Mouse (Mus musculus) spleen, adult 18-20 months (tissue): ENCODE measurements at regions not wholly inside any gene's neighbourhood (a gene's known extent, or its start where the extent isn't known, plus 50 kb on each side); places are given as distances from the start of the nearest gene placed in this dataset.

ENCODE experiments used
- DNase-seq, 2 experiments: peaks; one replicate each; pipeline ENCODE4 v3.0.0; 2022; ENCODE audit warnings: mixed read lengths in 2 of 2

DNA sequence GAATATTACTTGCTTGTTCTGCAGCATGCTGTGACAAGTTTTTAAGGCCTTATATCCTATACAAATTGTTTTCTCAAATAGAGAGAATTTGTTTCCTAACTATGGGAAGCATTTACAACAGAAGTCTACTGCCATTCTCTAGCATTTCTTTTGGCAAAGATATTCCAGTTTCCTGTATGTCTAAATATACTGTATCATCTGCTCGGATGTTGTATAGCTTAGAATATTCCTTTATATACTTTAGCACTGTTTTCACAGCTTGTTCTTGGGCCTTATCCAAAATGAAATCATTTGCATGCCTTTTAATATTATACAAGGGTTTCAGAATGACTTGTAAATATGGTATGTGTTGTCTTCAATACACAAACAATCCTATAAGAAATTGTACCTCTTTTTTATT, 92.1 kb upstream of the Ins2 start:
- DNase-seq: no peak

DNA sequence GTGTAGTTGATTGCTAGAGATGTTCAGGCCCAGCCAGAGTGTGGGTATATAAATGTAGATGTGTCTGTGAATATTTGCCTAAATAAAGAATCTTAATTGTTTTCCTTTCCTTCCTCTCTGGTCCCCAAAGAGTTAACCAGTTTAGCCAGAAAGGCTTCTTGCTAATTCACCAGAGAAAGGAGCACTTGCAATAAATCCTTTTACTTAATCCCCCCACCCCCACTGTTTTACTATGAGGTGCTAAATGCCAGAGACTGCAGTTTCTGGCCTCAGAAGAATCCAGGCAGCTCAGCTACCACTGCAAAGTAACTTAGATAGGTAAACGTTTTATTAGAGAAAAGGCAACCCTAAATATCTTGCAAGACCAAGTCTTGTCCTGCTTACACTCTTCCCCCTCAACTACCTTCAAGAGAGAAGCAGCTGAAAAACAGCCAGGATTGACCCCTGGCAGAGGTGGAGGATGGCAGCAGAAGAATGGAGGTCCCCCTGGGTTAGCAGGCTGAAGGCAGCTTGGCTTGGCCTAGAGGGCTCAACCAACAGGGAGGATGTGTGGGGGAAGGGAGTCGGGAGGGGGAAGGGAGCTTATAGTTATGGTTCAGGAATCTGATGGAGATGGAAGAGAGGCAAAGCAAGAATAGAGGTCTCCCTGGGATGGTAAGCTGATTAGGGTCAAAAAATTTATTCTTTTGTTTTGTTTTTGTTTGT, 87.9 kb upstream of the Ins2 start:
- DNase-seq: no peak

DNA sequence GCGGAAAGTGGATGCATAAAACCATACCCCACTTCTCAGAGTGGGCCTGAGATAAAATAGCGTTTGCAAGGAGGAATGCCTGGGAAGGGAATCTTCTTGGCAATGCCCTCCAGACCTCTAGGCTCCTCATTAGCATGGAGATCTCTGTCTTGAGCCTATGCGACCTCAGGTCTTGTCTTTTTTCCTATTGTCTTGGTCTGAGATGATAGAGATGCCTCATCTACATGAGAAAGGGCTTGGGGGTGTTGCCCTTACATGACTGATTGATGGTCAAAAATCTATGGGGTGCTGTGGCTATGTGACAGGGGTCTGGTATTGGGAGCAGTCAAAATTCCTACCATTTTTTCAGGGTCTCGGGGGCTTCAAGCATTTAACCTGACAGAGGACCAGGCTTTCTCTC, 67.5 kb upstream of the Ins2 start:
- no peak for DNase-seq

DNA sequence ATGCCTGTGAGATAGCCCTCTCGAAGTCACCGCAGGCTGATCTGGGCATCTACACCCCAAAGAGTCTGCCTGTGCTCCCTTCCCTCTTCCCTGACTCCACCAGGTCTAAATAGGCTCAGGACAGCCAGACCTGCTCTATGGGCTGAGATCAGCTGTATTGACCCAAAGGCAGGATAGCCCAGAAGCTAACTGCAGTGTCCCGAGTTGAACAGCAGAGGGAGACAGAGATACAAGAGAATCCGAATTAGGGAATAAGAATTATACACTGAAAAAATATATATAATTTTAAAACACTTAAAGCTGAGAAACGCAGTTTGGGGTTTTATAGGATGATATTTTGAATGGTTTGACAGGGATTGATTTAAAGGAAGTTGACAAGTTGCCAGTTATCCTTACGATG, 56.2 kb upstream of the Ins2 start:
- DNase-seq: peak; percentile 5 to 29

DNA sequence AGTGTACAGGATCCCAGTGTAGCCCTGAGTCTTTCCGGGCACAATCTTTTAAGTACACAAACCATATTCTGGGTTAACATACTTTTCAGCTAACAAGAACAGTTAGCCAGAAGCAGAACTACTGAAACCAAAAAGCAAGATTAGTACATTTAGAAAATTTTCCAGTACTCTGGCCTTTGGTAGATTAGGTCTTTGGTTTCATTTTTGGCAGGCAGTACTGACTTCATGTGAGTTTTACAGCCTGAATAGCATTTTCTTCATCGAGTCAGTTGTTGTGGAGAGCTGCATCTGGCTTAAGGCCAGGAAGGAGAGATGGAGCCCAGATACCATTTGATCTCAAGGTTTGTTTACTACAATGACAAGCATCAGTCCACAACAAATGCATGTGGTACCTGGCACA, 51.3 kb upstream of the Ins2 start:
- no peak for DNase-seq
